Mouse (Mus musculus) spleen, adult 2 months (tissue): ENCODE measurements at regions not wholly inside any gene's neighbourhood (a gene's known extent, or its start where the extent isn't known, plus 50 kb on each side); places are given as distances from the start of the nearest gene placed in this dataset.
A peak's percentile ranks its signal among the peaks of the same experiment; 100 is the strongest.

Experiments used
- DNase-seq, 2 experiments: peaks; one replicate each; pipeline versions ENCODE4 v3.0.0 to v3.0.0-alpha.2; 2012 to 2021; ENCODE audit warnings: low spot score in 2 of 2, low read depth in 1 of 2
- H3K27ac ChIP-seq: fragments of 200-500 bp; 2 replicates; pipeline ENCODE4 v1.5.1; 2012; ENCODE audit warnings: low read length, inconsistent platforms; ENCODE audit not compliant: insufficient read depth
- H3K27me3 ChIP-seq: fragments of 200-500 bp; 2 replicates; pipeline ENCODE4 v1.6.1; 2012; ENCODE audit warnings: mild to moderate bottlenecking, moderate library complexity, low read length, inconsistent platforms; ENCODE audit not compliant: control insufficient read depth, insufficient read depth
- H3K36me3 ChIP-seq: fragments of 200-500 bp; 2 replicates; pipeline ENCODE4 v1.6.1; 2012; ENCODE audit warnings: mild to moderate bottlenecking, low read length, inconsistent platforms; ENCODE audit not compliant: control insufficient read depth, insufficient read depth
- H3K4me1 ChIP-seq: fragments of 200-500 bp; 2 replicates; pipeline ENCODE4 v1.6.1; 2011; ENCODE audit warnings: inconsistent platforms; ENCODE audit not compliant: control insufficient read depth, insufficient read depth, insufficient read length
- H3K4me3 ChIP-seq: fragments of 200-500 bp; 2 replicates; pipeline ENCODE4 v1.5.1; 2011; ENCODE audit warnings: mild to moderate bottlenecking, inconsistent platforms; ENCODE audit not compliant: insufficient read depth, insufficient read length; ENCODE audit errors: extremely low read depth
- CTCF ChIP-seq: fragments of 200-500 bp; IDR thresholded peaks from 2 replicates; pipeline ENCODE4 v1.5.1; 2011; ENCODE audit warnings: mild to moderate bottlenecking, inconsistent platforms; ENCODE audit not compliant: insufficient read depth, insufficient read length, insufficient replicate concordance; ENCODE audit errors: extremely low read depth
- POLR2A ChIP-seq: fragments of 200-500 bp; IDR thresholded peaks from 2 replicates; pipeline ENCODE4 v1.6.1; 2011; ENCODE audit warnings: low read depth, low read length, inconsistent platforms
- WGBS: fragments of 180-500 bp; shearing (Covaris S2); methylation state at CpG from one replicate; pipeline ENCODE4 v1.1.7; 2018; 5-methylcytosine and 5-hydroxymethylcytosine counted together

DNA sequence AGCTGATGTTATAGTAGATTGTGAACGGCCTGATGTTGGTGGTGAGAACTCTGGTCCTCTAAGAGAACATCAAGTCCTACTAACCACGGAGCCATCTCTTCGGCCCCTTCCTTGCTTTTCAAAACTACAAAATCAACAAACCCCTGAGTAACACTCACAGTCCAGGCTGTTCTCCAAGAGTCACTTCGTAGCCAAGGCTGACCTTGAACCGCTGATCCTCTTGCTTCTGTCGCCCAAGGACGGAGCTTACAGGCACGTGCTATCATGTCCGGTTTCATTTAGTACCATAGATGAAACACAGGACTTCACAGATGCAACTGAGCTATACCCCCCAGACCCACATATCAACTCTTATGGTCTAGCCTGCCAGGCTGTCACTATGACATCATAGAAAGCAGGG lies 279.4 kb downstream of the Hlx start:
- WGBS = 88% methylated on average over 9 of the region's 9 CpGs
- Histone ChIP-seq H3K27ac (no peak overlapping the region), H3K4me1 (no peaks in the 10 kb centered on the region), H3K4me3 (no peak overlapping the region), H3K27me3 (no peaks in the 10 kb centered on the region), H3K36me3 (no peaks in the 10 kb centered on the region)
- no peak for DNase-seq
- no peak for TF ChIP-seq POLR2A
- no peak for TF ChIP-seq CTCF

DNA sequence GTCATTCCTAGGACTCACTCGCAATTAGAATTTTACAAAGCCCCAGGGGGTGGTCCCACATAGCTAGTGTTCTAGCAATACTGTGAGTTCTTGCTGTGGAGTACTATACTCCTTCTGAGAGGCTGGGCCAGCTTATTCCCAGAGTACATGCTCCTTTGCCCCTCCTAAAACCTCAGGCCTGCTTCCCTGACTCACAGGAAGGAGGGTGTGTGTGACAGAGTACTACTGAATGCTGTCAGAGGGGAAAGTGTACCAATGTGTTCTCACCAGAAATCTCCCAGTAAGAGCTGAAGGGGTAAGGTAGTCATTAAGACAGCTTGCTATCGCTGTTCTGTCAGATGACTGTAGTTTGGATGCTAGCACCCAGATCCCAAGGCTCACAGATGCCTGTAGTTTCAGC lies 280.7 kb downstream of the Hlx start:
- DNase-seq = no peak
- 94% methylated on average over 2 of the region's 2 CpGs for WGBS
- TF ChIP-seq CTCF (no peak), POLR2A (no peak)

DNA sequence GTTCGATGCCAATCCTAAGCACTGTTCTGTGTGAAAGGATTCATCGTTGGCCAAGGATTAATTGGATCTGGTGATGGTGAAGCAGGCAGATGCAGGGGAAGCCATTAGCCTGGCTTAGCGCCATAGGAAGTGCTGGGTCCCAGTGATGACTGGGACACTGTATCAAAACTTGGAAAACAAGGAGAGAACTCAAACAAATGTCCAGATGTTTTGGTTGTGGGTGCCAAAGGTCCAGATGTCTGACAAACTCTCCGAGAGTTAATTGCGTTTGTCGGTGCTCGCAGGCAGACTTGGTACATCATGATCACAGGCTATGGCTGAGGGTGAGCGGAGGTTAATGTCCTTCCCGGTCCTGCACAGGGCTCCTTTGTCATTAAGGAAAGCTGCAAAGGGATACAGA lies 283.4 kb downstream of the Hlx start:
- H3K36me3 ChIP-seq = no peaks in the 10 kb centered on the region
- DNase-seq = no peak
- peaks cover 10% of the 10 kb centered on the region; the same call in 1 of the 2 replicates for H3K4me1 ChIP-seq
- no peak overlapping the region for H3K4me3 ChIP-seq
- H3K27ac ChIP-seq = no peak overlapping the region
- WGBS = 93% methylated on average over 9 of the region's 9 CpGs
- no peak for TF ChIP-seq POLR2A
- no peak for TF ChIP-seq CTCF
- H3K27me3 ChIP-seq = no peaks in the 10 kb centered on the region

More for the DNA sequence above, 280.7 kb downstream of the Hlx start:
- H3K4me1 ChIP-seq = no peaks in the 10 kb centered on the region
- H3K27ac ChIP-seq = no peak overlapping the region
- no peaks in the 10 kb centered on the region for H3K36me3 ChIP-seq
- no peak overlapping the region for H3K4me3 ChIP-seq
- no peaks in the 10 kb centered on the region for H3K27me3 ChIP-seq

DNA sequence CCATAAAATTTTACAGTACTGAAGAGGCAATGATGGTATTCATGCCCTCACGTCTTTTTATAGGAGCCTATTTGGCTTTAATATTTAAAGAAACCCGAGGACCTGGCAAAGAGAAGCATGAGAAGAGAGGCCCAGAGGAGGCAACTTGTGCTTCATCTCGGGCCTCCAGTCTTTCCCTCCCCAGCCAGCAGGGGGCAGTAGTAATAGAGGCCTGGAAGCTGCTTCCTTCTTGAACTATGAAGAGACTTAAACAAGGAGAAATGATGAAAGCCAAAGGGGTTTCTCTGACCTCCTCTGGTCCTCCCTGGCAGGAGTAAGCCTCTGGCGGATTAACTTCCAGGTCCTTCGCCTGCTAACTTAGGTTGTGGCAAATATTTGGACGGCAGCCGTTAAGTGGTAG lies 284.5 kb downstream of the Hlx start:
- 59% methylated on average over 7 of the region's 7 CpGs for WGBS

DNA sequence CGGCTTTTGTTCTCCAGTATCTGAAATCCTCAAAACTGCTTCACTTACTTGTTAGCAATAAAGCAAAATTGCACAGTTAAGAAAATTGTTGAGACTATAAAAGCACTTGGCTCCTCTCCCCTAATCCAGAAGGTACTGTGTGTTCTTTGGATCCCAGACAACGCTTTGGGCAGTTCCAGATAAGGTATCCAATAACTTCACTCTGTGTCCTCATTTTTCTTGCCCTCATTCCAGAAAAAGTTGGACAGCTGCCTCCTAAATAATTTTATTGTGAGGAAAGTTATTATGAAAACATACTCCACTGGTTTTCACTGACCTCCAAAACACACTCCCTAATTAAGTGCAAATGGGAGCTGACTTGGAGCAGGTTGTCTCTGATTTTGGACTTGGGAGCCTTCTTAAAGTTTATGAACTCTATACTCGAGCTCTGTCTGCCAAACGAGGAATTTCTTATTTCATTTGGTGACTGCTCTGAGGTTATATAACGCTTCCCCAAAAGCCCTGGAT lies 285.2 kb downstream of the Hlx start:
- no peak overlapping the region for H3K4me3 ChIP-seq
- H3K27ac ChIP-seq = no peak overlapping the region
- no peaks in the 10 kb centered on the region for H3K36me3 ChIP-seq
- H3K4me1 ChIP-seq = peaks cover 14% of the 10 kb centered on the region; the same call in 1 of the 2 replicates
- no peak for TF ChIP-seq POLR2A
- TF ChIP-seq CTCF = no peak
- no peaks in the 10 kb centered on the region for H3K27me3 ChIP-seq
- WGBS = 87% methylated on average over 5 of the region's 5 CpGs
- no peak for DNase-seq

More for the DNA sequence above, 284.5 kb downstream of the Hlx start:
- Histone ChIP-seq H3K4me1 (peaks cover 14% of the 10 kb centered on the region; the same call in 1 of the 2 replicates), H3K36me3 (no peaks in the 10 kb centered on the region), H3K27ac (no peak overlapping the region), H3K27me3 (no peaks in the 10 kb centered on the region), H3K4me3 (no peak overlapping the region)
- peak; percentile 40 to 68 for DNase-seq
- TF ChIP-seq CTCF = peak; percentile 75; the same call in 1 of the 2 replicates
- no peak for TF ChIP-seq POLR2A

DNA sequence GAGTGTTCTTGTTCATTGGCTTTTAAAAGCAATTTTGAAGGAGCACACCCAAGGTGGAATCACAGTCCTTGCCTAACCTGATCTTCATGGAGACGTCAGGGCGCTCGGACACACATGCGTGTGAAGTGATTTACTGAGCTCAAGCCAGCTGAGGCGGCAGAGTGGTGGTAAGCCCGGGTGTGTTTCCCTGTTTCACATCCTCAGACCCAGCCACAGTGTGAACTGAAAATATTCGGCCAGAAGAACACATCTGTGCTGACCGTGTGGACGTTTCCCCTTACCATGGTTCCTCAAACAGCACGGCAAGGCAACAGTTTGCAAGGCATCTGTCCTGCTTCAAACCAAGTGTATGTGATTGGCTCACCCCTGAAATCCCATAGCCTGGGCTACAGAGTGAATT lies 288.2 kb downstream of the Hlx start:
- WGBS = 32% methylated on average over 10 of the region's 10 CpGs
- TF ChIP-seq CTCF = no peak
- TF ChIP-seq POLR2A = no peak
- Histone ChIP-seq H3K36me3 (no peaks in the 10 kb centered on the region), H3K4me1 (peaks cover 25% of the 10 kb centered on the region), H3K27me3 (no peaks in the 10 kb centered on the region), H3K27ac (no peak overlapping the region), H3K4me3 (no peak overlapping the region)
- DNase-seq = peak in 1 of 2 experiments; percentile 39

DNA sequence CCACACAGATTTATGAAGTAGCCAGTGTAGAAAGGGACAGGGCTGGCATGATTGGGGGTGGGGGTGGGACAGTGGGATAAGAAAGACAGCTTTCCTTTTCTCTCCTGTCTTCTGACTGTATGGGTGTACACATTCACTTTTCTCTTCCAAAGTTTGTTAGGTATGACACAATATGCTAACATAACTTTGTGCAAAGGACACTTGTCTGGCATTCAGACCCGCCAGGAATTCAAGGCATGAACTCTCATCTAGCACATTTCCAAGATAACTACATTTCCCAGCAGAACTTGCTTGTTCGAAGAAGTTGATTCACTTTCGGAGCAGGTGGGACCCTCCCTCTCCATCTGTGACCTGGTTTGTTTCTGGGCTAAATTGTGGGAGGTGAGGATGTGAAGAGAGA lies 289.7 kb downstream of the Hlx start:
- DNase-seq = no peak
- WGBS = 88% methylated on average over 3 of the region's 3 CpGs
- H3K27ac ChIP-seq = no peak overlapping the region
- H3K4me3 ChIP-seq = no peak overlapping the region
- TF ChIP-seq POLR2A (no peak), CTCF (no peak)
- peaks cover 25% of the 10 kb centered on the region for H3K4me1 ChIP-seq
- no peaks in the 10 kb centered on the region for H3K36me3 ChIP-seq
- H3K27me3 ChIP-seq = no peaks in the 10 kb centered on the region
